10 mouse cellular contexts compared by ENCODE assay signal in genomic region chr9:75479106-75479725, GRCm38 (mm10). TPM values are rescaled to one million over a fixed set of nuclear protein-coding genes. Genes with fewer than 3 reads are reported as not detected.
DNase-seq lines count a peak whose midpoint lies in the region; ATAC-seq and TF ChIP-seq lines count a peak whose summit lies in the region.
"Had no signal": no experiment of that assay in that cellular context is flagged by ENCODE, and none has a peak within 500 bp of the region (broad histone marks: within the 10 kb centered on the region; RNA-seq: fewer than 3 reads in every experiment).

No protein-coding gene starts in this region.

- DNase-seq in testis, postnatal 14 days (ENCODE audit: low spot score), result no peak
- DNase-seq in forebrain, postnatal 0 days, result peak; percentile 17
- DNase-seq in gastrocnemius, postnatal 10 days, result no peak
- no peak for DNase-seq in kidney, adult 11 months

- H3K4me3 ChIP-seq in hindbrain, embryonic 16.5 days (ENCODE audit: low read length), result no peak overlapping the region
- no peak overlapping the region for H3K4me3 ChIP-seq in hindbrain, embryonic 13.5 days
- no peak overlapping the region for H3K4me3 ChIP-seq in testis, adult 2 months (ENCODE audit: control insufficient read depth, low read depth, low read length)
- no peak overlapping the region for H3K4me3 ChIP-seq in forebrain, postnatal 0 days (ENCODE audit: low read depth, low read length)
- H3K4me3 ChIP-seq in liver, embryonic 12.5 days, result no peak overlapping the region
- H3K4me3 ChIP-seq: erythroblast, embryonic 14.5 days; heart, embryonic 10.5 days had no signal

- no peak overlapping the region for H3K4me2 ChIP-seq in hindbrain, embryonic 16.5 days (ENCODE audit: low read length)
- H3K4me2 ChIP-seq in hindbrain, embryonic 13.5 days, result no peak overlapping the region
- no peak overlapping the region for H3K4me2 ChIP-seq in forebrain, postnatal 0 days (ENCODE audit: low read depth)
- no peak overlapping the region for H3K4me2 ChIP-seq in liver, embryonic 12.5 days

- H3K27me3 ChIP-seq in hindbrain, embryonic 16.5 days (replicated peaks; ENCODE audit: control insufficient read depth, insufficient read depth, low read length), result no peaks in the 10 kb centered on the region
- no peaks in the 10 kb centered on the region for H3K27me3 ChIP-seq in hindbrain, embryonic 13.5 days
- H3K27me3 ChIP-seq in testis, adult 2 months (ENCODE audit: control insufficient read depth, insufficient read depth, low read length), result no peaks in the 10 kb centered on the region
- H3K27me3 ChIP-seq in forebrain, postnatal 0 days (ENCODE audit: insufficient read depth, low read length), result no peaks in the 10 kb centered on the region
- no peaks in the 10 kb centered on the region for H3K27me3 ChIP-seq in liver, embryonic 12.5 days (replicated peaks)

- 0 out of 2 replicates have a peak, but pooled peaks have one; percentile 6 for TF ChIP-seq CTCF in testis, adult 2 months (IDR thresholded peaks at IDR 0.05; ENCODE audit: control insufficient read depth, insufficient read depth, insufficient replicate concordance, low read depth, low read length)
- TF ChIP-seq CTCF in forebrain, postnatal 0 days (IDR thresholded peaks at IDR 0.05; ENCODE audit: low read depth), result no peak

- H3K4me1 ChIP-seq in hindbrain, embryonic 16.5 days (ENCODE audit: control insufficient read depth, insufficient read depth, low read depth, low read length), result no peaks in the 10 kb centered on the region
- no peaks in the 10 kb centered on the region for H3K4me1 ChIP-seq in hindbrain, embryonic 13.5 days (replicated peaks)
- no peaks in the 10 kb centered on the region for H3K4me1 ChIP-seq in testis, adult 2 months (ENCODE audit: control insufficient read depth, insufficient read depth, low read length)
- no peaks in the 10 kb centered on the region for H3K4me1 ChIP-seq in forebrain, postnatal 0 days (ENCODE audit: insufficient read depth)
- no peaks in the 10 kb centered on the region for H3K4me1 ChIP-seq in liver, embryonic 12.5 days
- H3K4me1 ChIP-seq: heart, embryonic 10.5 days had no signal

- no peaks in the 10 kb centered on the region for H3K36me3 ChIP-seq in hindbrain, embryonic 16.5 days (ENCODE audit: control insufficient read depth, insufficient read depth, low read length)
- peaks cover 19% of the 10 kb centered on the region for H3K36me3 ChIP-seq in hindbrain, embryonic 13.5 days
- peaks cover 3% of the 10 kb centered on the region for H3K36me3 ChIP-seq in testis, adult 2 months (ENCODE audit: control insufficient read depth, insufficient read depth, low read length)
- peaks cover 4% of the 10 kb centered on the region; the same call in 1 of the 2 replicates for H3K36me3 ChIP-seq in forebrain, postnatal 0 days (ENCODE audit: insufficient read depth)
- H3K36me3 ChIP-seq in liver, embryonic 12.5 days, result peaks cover under 1% of the 10 kb centered on the region; the same call in 1 of the 2 replicates

- no peak overlapping the region for H3K9ac ChIP-seq in hindbrain, embryonic 16.5 days (ENCODE audit: low read depth, low read length)
- H3K9ac ChIP-seq in hindbrain, embryonic 13.5 days, result no peak overlapping the region
- H3K9ac ChIP-seq in forebrain, postnatal 0 days, result no peak overlapping the region
- H3K9ac ChIP-seq in liver, embryonic 12.5 days, result no peak overlapping the region

- peak overlapping the region; percentile 17; the same call in 1 of the 2 replicates for H3K27ac ChIP-seq in hindbrain, embryonic 16.5 days (ENCODE audit: low read depth, low read length)
- no peak overlapping the region for H3K27ac ChIP-seq in hindbrain, embryonic 13.5 days
- H3K27ac ChIP-seq in testis, adult 2 months (ENCODE audit: control insufficient read depth, insufficient read depth, low read depth, low read length), result no peak overlapping the region
- H3K27ac ChIP-seq in forebrain, postnatal 0 days (ENCODE audit: low read depth, low read length), result no peak overlapping the region
- no peak overlapping the region for H3K27ac ChIP-seq in liver, embryonic 12.5 days
- H3K27ac ChIP-seq: heart, embryonic 10.5 days had no signal

- WGBS in hindbrain, embryonic 16.5 days, result 62% methylated on average over 8 of the region's 8 CpGs
- 62% methylated on average over 8 of the region's 8 CpGs for WGBS in hindbrain, embryonic 13.5 days
- 39% methylated on average over 8 of the region's 8 CpGs for WGBS in forebrain, postnatal 0 days
- 65% methylated on average over 8 of the region's 8 CpGs for WGBS in liver, embryonic 12.5 days (ENCODE audit: insufficient replicate concordance)

- no peaks in the 10 kb centered on the region for H3K9me3 ChIP-seq in hindbrain, embryonic 16.5 days (ENCODE audit: control insufficient read depth, low read length)
- H3K9me3 ChIP-seq in hindbrain, embryonic 13.5 days, result no peaks in the 10 kb centered on the region
- H3K9me3 ChIP-seq in forebrain, postnatal 0 days (ENCODE audit: low read length), result no peaks in the 10 kb centered on the region
- no peaks in the 10 kb centered on the region for H3K9me3 ChIP-seq in liver, embryonic 12.5 days (replicated peaks)
- H3K9me3 ChIP-seq: heart, embryonic 10.5 days had no signal

- ATAC-seq in hindbrain, embryonic 16.5 days, result peak; percentile 79; the same call in 1 of the 2 replicates
- ATAC-seq in hindbrain, embryonic 13.5 days (ENCODE audit: low FRiP score), result no peak
- peak; percentile 66 for ATAC-seq in forebrain, postnatal 0 days
- ATAC-seq in liver, embryonic 12.5 days, result no peak

- no peak for TF ChIP-seq POLR2A in testis, adult 2 months (IDR thresholded peaks at IDR 0.05; ENCODE audit: control insufficient read depth, low read depth, low read length)

RNA-seq across cellular contexts. Expression of gene Leo1, which starts 37.9 kb away (rescaled TPM):
- polyA plus RNA-seq in hindbrain, embryonic 16.5 days (2015; fragmentation: Nextera tagmentation; extraction: Ambion mirVana), result 42.6 and 43.0 TPM in 2 replicates
- 43.3 and 44.5 TPM in 2 replicates for polyA plus RNA-seq in hindbrain, embryonic 13.5 days (2015; fragmentation: Nextera tagmentation; extraction: Ambion mirVana)
- polyA plus RNA-seq in testis, adult 2 months (2012; rRNA removed), result 12.2 and 13.6 TPM in 2 replicates
- total RNA-seq in forebrain, postnatal 0 days (2014; rRNA removed), result 33.4 and 37.3 TPM in 2 replicates
- polyA plus RNA-seq in forebrain, postnatal 0 days (2015; fragmentation: Nextera tagmentation; extraction: Ambion mirVana), result 31.4 and 39.8 TPM in 2 replicates
- polyA plus RNA-seq in liver, embryonic 12.5 days (2016; fragmentation: Nextera tagmentation; extraction: Ambion mirVana), result 25.9 and 26.9 TPM in 2 replicates
- total RNA-seq in gastrocnemius, postnatal 10 days (2021), result 10 to 100 TPM; 23.7 to 25.6 TPM

Comparison
In these comparisons a context has a peak if more than half of its experiments do, and no peak if none do; other contexts are left out.
1. ATAC-seq: peak in hindbrain, embryonic 16.5 days (single experiment) and forebrain, postnatal 0 days (single experiment); none in hindbrain, embryonic 13.5 days (single experiment) and liver, embryonic 12.5 days (single experiment).